Mouse (Mus musculus) erythroid progenitor cell, adult 5-6 weeks (primary cell): ENCODE measurements around the gene Men1. TPM values are rescaled to one million over a fixed set of nuclear protein-coding genes. Genes with fewer than 3 reads are reported as not detected.
"Not testable (repeated sequence)": the region's sequence is repeated elsewhere in the genome, so short reads cannot be mapped to it uniquely, and the experiment has no call there.

ENCODE experiments used
- ATAC-seq: replicated peaks from 2 replicates; pipeline ENCODE4 v1.8.0; 2016; ENCODE audit warnings: moderate number of reproducible peaks, mild to moderate bottlenecking, moderate TSS enrichment, inconsistent platforms; ENCODE audit not compliant: poor library complexity, low FRiP score, severe bottlenecking
- total RNA-seq, 2 experiments: library from RNA; stranded (forward) in 1 of 2; stranded (reverse) in 1 of 2; fragments of 150-400 nt in 1 of 2; fragments of 186-747, 209-891 nt in 1 of 2; gene quantifications; 2 replicates each; pipeline versions ENCODE4 v1.2.3 to v1.2.4; 2015 to 2017; ENCODE audit warnings: low replicate concordance in 2 of 2

Men1 gene
- total RNA-seq, 2 experiments from 2014 or later, result 17.1 to 23.9 TPM

DNA sequence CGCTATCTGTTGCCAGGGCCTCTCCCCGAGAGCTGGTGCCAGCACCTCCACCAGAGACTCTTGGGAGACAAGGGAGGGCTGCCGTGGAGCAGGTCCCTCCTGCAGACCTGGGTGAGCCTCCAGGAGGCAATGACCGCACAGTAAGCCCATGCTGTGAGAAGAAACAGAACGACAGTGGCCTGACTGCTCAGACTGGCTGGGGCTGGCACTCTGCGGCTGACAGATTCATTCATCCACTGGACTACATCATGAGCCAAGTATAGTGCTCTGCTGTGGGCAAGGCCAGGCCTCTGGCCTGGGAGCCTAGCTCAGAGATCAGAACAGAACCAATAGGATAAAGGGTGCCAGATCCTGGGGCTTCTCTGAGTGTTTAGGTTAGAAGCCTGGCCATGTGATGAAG, 30.9 kb upstream of the Men1 start:
- ATAC-seq, result no peak

GRCm38 (mm10) chr19:6304787-6305516, 29.8 kb upstream of the Men1 start:
- peak; percentile 41; the same call in 1 of the 2 replicates for ATAC-seq

- no peak for ATAC-seq
Measured at GRCm38 (mm10) chr19:6305517-6306115, 29.2 kb upstream of the Men1 start.

DNA sequence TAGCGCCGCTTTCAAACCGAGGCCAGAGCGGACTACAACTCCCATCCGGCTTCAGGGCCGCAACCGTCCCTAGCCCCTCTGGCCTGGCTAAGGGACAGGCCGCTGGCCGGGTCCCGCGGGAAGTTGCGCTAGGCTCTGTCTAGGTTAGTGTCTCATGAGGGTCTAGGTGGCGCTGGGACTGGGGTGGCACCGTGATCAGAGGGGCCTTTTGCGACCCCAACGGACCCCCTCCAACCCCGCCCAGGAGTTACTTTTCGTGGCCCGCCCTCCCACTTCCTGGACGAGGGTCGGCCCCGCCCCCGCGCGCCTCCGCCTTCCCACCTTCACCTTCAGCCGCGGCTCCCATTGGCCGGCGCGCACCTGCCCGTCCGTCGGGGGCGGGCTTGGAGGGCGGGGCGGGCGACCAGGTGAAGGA, 28.6 kb upstream of the Men1 start, which contains the start of gene Cdc42bpg:
Gene Cdc42bpg, plus strand, starts transcription at position 320 of the 415 bp plus-strand sequence.
- peak; percentile 76 for ATAC-seq

- peak; percentile 55 for ATAC-seq
Measured at GRCm38 (mm10) chr19:6306586-6306985, 28.2 kb upstream of the Men1 start.

DNA sequence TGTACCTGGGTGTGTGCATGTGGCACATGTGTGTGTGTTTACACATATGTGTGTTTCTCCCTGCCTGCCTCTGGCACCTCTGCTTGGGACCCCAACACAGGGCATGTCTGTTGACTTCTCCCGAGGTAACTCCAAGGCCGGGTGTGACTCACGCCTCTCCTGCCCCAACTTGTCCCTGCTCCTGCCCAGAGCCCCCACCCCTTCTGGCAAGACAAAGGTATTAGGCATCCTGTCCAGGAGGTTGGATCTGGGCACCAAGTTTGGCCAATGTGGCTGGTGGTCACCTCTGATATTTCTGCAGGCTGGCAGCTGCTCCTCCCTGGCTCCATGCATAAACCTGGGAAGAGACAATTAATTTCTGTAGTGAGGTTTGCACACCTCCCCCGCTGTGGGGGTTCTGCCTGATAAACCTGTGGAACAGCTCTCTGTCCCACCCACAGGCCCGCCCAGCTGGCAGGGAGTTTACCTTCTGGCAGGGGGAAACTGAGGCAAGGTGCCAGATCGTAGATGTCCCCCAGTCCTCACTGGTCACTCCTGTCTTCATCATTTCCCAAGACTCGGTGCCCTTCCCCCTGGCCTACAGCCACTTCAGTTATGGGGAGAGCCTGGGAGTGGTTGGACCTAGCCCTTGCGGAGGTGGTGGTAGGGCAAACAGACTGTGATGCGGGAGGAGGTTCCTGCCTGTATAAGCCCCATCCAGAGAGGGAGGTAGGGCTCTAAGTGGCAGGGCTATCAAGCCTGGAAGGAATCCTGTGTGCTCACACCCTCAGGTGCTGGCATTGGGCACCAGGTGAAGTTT, 26.8 kb upstream of the Men1 start:
- ATAC-seq, result no peak

DNA sequence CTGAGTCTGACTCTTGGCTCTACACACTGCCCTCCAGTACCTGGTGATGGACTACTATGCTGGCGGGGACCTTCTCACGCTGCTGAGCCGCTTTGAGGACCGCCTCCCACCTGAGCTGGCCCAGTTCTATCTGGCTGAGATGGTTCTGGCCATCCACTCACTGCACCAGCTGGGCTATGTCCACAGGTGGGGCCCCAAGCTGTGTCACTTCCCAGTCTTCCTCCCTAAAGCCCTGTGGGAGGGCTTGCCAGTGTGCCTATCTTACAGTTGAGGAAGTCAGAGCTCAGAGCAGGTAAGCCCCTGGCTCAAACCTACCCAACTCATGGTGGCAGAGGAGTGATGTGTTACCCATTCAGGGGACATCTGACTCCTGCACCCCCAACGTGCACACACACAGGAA, 24.6 kb upstream of the Men1 start:
- no peak for ATAC-seq

GRCm38 (mm10) chr19:6311783-6312182, 23.0 kb upstream of the Men1 start:
- ATAC-seq, result not testable (repeated sequence)

- ATAC-seq, result no peak
Measured at GRCm38 (mm10) chr19:6313796-6314195, 21.0 kb upstream of the Men1 start.

GRCm38 (mm10) chr19:6314513-6314912, 20.3 kb upstream of the Men1 start:
- no peak for ATAC-seq

DNA sequence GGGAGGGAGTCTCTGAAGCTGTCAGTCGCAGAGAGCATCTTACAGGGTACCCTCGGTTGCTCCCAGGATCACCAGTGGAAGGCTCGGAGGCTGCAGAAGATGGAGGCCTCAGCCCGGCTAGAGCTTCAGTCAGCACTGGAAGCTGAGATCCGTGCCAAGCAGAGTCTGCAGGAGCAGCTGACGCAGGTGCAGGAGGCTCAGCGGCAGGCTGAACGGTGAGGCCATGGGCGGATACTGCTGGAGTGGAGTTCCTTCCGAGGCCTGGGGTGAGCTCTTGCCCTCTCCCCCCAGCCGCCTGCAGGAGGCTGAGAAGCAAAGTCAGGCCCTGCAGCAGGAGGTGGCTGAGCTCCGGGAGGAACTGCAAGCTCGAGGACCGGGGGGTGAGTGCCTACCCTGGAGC, 19.2 kb upstream of the Men1 start:
- ATAC-seq, result no peak

- ATAC-seq, result no peak
Measured at GRCm38 (mm10) chr19:6318145-6318544, 16.6 kb upstream of the Men1 start.

DNA sequence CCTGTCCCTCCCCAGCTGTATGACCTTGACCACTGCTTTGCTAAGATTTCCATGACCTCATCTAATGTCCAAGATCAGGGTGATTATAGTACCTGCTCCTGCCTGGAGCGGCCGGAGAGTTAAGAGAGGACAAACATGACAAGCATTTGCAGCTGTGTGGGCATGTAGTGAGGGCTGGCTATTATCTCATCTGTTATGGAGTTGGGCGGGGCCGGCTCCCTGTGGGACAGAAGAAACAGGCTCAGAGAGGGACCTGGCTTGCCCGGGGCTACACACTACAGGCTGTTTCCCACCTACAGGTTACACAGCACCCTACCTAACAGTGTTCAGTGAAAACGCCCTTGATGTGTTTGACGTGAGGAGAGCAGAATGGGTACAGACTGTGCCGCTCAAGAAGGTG, 13.4 kb upstream of the Men1 start:
- no peak for ATAC-seq

DNA sequence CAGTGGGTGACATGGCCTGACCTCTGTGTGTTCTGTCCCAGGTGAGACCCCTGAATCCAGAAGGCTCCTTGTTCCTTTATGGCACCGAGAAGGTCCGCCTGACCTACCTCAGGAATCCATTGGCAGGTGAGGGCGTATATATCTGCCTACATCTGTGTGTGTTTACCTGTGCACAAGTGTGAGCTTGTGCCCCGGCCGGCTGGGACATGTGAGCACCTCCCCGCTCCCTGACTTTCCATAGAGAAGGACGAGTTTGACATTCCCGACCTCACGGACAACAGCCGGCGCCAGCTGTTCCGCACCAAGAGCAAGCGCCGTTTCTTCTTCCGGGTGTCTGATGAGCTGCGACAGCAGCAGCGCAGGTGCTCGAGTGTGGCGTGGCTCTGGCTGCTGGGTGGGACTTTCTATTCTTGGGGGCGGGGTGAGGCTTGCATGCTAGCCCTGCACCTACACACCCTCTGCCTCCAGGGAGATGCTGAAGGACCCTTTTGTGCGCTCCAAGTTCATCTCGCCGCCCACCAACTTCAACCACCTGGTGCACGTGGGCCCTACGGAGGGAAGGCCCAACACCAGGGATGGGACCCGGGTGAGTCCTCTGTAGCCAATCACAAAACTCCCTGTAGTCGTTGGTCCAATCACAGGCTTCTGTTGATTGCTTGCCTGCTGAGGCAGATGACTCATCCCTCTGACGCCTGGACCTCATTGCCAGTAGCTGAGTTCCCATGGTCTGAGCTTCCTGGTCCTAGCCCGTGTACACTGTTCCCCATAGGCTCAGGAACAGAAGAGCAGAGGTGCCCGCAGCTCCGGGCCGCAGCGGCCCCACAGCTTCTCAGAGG, 12.8 kb upstream of the Men1 start:
- no peak for ATAC-seq

DNA sequence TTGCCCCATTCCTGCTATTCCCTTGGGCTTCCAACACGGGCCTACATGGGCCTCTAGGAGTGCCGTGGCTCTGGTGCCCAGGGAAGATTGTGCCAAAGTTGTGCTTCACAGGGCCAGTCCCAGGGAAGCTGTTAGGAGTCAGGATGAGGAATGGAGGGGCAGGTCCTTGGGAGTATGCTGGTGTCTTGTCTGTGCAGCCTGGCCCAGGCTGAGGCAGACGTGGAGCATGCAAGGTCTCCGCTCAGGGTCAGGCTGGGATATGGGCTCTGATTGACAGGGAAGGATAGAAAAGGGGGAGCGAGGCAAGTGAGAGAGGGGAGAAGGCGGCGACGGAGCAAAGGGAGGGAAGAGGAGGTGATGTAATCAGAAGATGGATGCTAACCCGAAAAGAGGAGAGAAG, 10.0 kb upstream of the Men1 start:
- ATAC-seq, result no peak

GRCm38 (mm10) chr19:6331178-6331577, 3.6 kb upstream of the Men1 start:
- ATAC-seq, result no peak

DNA sequence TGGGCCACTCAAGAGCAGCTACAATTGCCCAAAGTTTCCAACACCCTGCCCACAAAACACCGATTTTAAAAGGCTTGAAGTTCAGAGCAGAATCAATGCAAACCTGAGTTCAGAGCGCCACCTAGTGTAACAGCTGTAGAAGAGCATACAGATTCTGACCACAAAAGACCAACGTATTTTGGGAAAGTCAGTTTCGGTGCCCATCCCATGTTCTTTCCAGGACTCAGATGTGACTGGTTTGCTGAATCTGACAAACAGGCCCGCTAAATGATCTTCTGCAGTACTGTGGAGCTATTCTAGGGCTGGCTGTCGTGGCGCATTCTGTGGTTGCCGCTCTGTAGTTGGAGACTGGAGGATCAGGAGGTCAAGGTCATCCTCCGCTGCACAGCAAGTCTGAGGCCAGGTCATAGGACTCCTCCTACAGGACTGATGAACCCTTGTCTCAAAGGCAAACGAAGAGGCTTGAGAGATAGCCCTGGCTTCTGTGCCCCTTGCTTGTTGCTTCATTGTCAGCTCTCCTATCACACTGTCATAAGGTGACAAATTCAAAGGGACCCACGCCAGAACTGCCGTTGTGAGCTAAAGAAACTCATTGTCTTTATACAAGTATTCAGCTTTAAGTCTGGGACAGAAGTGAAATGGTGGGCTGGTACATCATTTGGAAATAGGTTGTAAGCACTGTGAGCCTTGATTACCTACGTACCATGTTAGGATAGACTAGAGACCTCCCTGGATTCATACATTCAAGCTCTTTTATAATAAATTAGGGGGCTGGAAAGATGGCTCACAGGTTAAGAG, 2.9 kb upstream of the Men1 start:
- no peak for ATAC-seq

DNA sequence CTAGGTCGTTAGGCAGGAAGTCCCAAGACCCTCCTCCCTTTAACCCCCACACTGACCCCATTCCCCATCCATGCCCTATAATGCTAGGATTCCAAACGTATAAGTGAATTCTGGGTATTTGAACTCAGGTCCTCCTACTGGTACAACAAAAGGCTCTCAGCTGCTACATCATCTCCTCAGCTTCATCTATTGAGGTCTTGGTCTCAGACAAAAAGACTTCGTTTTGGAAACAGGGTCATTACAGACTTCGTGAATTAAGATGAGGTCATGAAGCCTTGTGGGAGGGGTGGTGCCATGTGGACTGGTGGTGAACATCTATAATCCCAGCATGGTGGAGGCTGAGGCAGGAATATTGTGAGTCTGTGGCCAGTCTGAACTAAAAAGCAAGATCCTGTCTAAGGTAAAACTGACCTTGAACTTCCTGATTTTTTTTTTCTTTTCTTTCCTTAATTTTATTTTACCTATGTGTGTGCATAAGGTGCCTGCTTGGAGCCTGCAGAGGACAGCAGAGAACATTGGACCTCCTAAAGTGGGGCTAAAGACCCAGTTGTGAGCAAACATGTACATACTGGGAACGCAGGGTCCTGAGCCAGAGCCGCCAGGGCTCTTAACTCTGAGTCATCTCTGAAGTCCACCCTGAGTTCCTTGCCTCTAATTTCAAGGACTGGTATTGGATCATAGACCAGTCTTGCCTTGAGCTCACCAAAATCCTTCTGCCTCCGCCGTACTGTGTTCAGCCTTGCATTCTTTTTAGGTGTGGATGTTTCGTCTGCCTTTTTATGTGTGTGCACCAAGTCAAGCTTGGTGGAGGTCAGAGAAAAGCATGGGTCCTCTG, 801 bp upstream of the Men1 start:
- no peak for ATAC-seq
